Mouse (Mus musculus): ENCODE data around the gene Adpgk. TPM values are rescaled to one million over a fixed set of nuclear protein-coding genes. Genes with fewer than 3 reads are reported as not detected.
"Not testable (repeated sequence)": the region's sequence is repeated elsewhere in the genome, so short reads cannot be mapped to it uniquely, and the experiment has no call there.

Gene Adpgk
- polyA plus RNA-seq, 1 experiment, result 29.9 TPM

GRCm38 (mm10) chr9:59289529-59290115 lies 1.7 kb upstream of the Adpgk start:
- no peak for DNase-seq (ENCODE audit: low spot score)

- no peak for DNase-seq (ENCODE audit: low spot score)
These were observed 532 bp downstream of the Adpgk start for GRCm38 (mm10) chr9:59291688-59292492.

- no peak for DNase-seq (ENCODE audit: low spot score)
These were observed 1.1 kb downstream of the Adpgk start for GRCm38 (mm10) chr9:59292493-59292875.

DNA sequence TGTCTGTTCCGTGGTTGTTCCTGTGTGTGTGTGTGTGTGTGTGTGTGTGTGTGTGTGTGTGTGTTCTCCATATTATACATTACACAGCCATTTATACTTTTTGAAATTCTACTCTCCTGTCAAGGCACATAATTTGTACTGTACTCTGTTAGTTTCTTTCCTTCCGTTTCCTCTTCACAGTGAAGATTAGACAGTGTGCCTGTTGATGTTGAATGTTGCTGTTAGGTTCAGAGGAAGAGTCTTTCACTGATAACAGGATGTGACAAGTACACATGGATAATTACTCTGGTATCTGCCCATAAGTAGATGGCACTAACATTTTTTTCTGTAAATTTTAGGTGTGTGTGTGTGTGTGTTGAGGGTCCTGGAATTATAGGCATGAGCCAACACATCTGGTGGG lies 5.1 kb downstream of the Adpgk start:
- DNase-seq (ENCODE audit: low spot score), result no peak

DNA sequence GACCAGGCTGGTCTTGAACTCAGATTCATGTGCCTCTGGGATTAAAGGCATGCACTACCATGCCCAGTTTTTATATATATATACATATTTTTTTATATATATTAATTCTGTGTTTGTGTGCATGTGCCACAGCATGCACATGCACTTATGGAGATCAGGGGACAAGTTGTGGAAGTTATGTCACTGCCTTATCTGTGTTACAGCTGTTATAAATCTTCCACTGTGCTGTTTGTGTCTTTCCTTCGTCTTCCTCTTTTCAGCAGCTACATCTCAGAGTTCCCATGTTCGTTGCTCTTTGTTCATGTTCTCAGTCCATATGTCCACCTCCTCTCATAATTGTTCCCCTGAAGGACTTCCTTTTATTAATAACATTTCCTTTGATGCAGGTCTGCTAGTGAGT lies 16.5 kb downstream of the Adpgk start:
- no peak for DNase-seq (ENCODE audit: low spot score)

DNA sequence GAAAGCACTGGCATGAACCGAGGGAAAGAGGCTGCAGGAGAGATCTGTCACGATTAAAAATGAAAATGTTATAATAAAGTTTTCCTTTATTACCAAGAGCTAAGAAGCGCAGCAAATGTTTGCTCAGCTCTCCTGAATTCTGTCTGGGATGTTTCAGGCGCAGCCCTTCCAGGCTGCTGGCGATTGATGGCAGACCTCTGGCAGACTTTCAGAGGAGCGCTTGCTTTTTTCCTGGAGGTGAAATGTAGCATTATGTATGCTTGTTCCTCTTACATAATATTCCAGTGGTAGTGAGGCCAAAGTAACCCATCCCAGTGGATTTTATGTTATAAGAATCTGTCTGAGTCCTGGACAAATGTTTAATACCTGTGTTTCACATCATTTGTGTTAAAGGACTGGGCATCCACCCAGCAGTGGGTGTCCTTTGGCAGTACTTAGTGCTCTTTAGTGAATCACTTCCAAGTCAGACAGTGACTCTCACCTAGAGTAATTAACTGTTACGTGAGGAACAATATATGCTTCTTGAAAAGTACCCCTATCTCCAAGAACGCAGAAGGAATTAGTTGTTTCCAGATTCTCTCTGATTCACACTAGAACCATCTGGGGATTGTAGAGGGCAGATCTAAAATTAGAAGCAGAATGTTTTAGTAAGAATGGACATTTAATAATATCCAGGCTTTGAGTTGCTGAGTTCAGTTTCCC lies 19.4 kb downstream of the Adpgk start:
- DNase-seq (ENCODE audit: low spot score), result no peak

GRCm38 (mm10) chr9:59311284-59311670 lies 19.9 kb downstream of the Adpgk start:
- DNase-seq (ENCODE audit: low spot score), result no peak

DNA sequence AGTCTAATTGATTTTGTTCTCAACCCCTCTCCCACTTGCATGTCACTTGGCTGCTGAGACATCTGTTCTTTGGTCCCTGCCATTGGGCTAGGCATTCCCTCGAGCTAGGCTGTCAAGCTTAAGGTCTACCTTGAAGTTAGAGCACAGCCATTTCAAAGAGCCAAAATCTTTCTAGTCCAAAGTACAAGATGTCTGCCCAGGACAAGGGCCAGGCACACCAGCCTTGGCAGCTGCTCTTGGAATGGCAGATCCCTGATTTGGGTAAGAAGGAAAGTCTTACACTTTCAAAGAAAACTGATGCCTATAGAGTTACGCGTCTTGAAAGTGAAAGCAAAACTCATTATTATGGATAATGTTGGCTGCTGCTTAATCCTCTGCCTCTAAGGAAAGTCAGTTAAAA lies 24.8 kb downstream of the Adpgk start:
- DNase-seq (ENCODE audit: low spot score), result no peak

- no peak for DNase-seq (ENCODE audit: low spot score)
These were observed 33.0 kb downstream of the Adpgk start for GRCm38 (mm10) chr9:59324351-59324750.

- DNase-seq (ENCODE audit: low spot score), result no peak
These were observed 38.7 kb downstream of the Adpgk start for GRCm38 (mm10) chr9:59330055-59330454.

GRCm38 (mm10) chr9:59336539-59336938 lies 45.2 kb downstream of the Adpgk start:
- no peak for DNase-seq (ENCODE audit: low spot score)

GRCm38 (mm10) chr9:59337889-59338288 lies 46.5 kb downstream of the Adpgk start:
- DNase-seq (ENCODE audit: low spot score), result no peak

DNA sequence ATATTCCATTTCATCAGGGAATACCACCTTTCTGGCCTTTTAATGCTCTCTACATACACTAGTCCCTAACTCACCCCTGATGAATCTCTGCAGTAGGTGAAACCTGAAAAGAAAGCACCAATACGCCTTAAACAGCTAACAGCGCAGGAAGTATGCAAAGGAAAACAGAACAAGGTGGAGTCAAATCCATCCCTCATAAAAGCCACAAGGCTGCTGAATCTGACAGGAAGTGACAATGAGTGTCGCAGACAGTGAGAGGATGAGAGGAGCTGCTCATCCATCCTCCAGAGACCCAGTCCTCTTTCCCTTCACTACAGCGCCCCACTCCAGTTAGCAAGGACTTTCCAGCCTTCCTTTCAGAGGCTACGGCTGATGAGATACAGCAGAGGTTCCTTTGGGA lies 47.1 kb downstream of the Adpgk start:
- no peak for DNase-seq (ENCODE audit: low spot score)

GRCm38 (mm10) chr9:59339107-59339506 lies 47.7 kb downstream of the Adpgk start:
- no peak for DNase-seq (ENCODE audit: low spot score)

- DNase-seq (ENCODE audit: low spot score), result no peak
These were observed 48.6 kb downstream of the Adpgk start for GRCm38 (mm10) chr9:59340002-59340401.

GRCm38 (mm10) chr9:59346176-59346575 lies 54.8 kb downstream of the Adpgk start:
- no peak for DNase-seq (ENCODE audit: low spot score)

- DNase-seq (ENCODE audit: low spot score), result no peak
These were observed 61.4 kb downstream of the Adpgk start for GRCm38 (mm10) chr9:59352586-59353252.

DNA sequence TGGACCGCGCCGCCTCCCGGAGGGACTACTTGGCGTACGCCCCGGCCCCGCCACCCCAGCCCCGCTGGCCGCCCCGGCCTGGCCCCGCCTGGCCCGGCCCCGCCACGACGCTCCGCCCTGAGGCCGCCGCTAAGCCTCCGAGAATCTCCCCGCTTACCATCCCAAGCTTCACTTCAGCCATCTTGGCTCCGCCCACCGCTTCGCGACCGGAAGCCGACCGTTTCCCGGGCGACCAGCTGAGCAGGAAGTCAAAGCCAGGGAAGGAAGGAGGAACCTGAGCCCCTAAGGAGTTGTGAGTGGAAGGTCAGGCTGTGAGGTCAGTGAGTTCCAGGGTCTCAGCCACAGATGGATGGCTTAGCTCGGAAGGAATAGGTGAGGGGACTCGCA lies 61.9 kb downstream of the Adpgk start, which contains the start of gene Bbs4:
Gene Bbs4, minus strand, starts transcription at position 256 of the 387 bp plus-strand sequence.
- DNase-seq (ENCODE audit: low spot score), result peak; percentile 77

- not testable (repeated sequence) for DNase-seq (ENCODE audit: low spot score)
These were observed 66.7 kb downstream of the Adpgk start for GRCm38 (mm10) chr9:59358041-59358440.

- DNase-seq (ENCODE audit: low spot score), result not testable (repeated sequence)
These were observed 69.1 kb downstream of the Adpgk start for GRCm38 (mm10) chr9:59360487-59360886.

DNA sequence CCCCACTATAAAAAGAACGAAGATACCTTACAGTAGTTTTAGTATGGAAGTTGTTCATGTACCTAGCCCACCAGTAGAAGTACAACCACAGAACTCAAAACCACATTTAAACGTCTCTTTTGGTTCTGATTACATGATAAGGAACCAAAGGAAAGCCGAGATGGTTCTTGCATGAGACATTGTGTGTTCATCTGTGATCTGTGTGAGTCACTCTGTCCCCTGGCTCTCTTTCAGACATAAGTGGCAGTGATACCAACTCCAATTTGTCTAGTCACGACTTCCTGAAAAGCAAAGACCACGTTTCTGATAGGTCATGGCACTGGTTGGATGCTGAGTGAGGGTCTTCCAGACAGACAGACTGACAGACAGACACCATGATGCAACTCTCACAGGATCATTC lies 77.9 kb downstream of the Adpgk start:
- DNase-seq (ENCODE audit: low spot score), result no peak

DNA sequence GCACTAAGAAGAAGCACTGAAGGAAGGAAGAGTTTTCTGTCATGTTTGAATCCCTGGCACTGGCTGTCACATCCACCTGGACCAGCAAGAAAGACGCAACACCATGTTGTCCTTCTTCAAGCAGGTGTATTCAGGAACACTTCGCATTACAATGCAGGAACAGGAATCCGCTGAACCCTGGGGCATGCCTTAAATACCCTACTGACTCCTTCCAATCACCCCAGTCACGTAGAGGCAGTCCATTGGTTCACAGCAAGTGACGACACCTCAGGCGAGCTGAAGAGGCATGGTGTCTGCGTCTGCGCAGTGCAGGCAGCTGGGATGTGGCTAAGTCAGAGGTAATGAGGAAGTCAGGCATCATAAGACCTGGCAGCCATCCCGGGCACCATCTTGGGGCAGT lies 78.3 kb downstream of the Adpgk start:
- no peak for DNase-seq (ENCODE audit: low spot score)
